Mouse (Mus musculus) limb, embryonic 14.5 days (tissue): ENCODE data around the gene Coro7. TPM values are rescaled to one million over a fixed set of nuclear protein-coding genes. Genes with fewer than 3 reads are reported as not detected.

Experiments used
- ATAC-seq: fragments of 200-750 bp; cut with Nextera tagmentation; 2 replicates; pipeline ENCODE4 v1.8.0; 2017; ENCODE audit warnings: low read depth, moderate number of reproducible peaks, moderate TSS enrichment; ENCODE audit not compliant: low FRiP score
- DNase-seq: peaks from one replicate; pipeline ENCODE4 v3.0.0-alpha.2; 2015; ENCODE audit warnings: low spot score
- H3K27ac ChIP-seq: fragments of 300-500 bp; sonication (generic); replicated peaks from 2 replicates; pipeline ENCODE4 v1.5.1; 2014; ENCODE audit warnings: low read depth, mild to moderate bottlenecking, low read length, moderate library complexity, mixed read lengths
- H3K27me3 ChIP-seq: fragments of 300-500 bp; sonication (generic); 2 replicates; pipeline ENCODE4 v1.6.1; 2014; ENCODE audit warnings: low read length, mixed read lengths; ENCODE audit not compliant: control insufficient read depth, insufficient read depth
- H3K36me3 ChIP-seq: fragments of 300-500 bp; sonication (generic); 2 replicates; pipeline ENCODE4 v1.6.1; 2014; ENCODE audit warnings: mild to moderate bottlenecking, low read length, moderate library complexity, mixed read lengths; ENCODE audit not compliant: control insufficient read depth, insufficient read depth
- H3K4me1 ChIP-seq: fragments of 300-500 bp; sonication (generic); 2 replicates; pipeline ENCODE4 v1.6.1; 2014; ENCODE audit warnings: antibody characterized with exemption, low read length, mixed read lengths; ENCODE audit not compliant: control insufficient read depth, insufficient read depth
- H3K4me2 ChIP-seq: fragments of 300-500 bp; sonication (generic); replicated peaks from 2 replicates; pipeline ENCODE4 v1.6.1; 2014; ENCODE audit warnings: low read depth, mild to moderate bottlenecking, low read length, moderate library complexity; ENCODE audit not compliant: severe bottlenecking
- H3K4me3 ChIP-seq: fragments of 300-500 bp; sonication (generic); replicated peaks from 2 replicates; pipeline ENCODE4 v1.5.1; 2014; ENCODE audit warnings: low read length
- H3K9ac ChIP-seq: fragments of 300-500 bp; sonication (generic); 2 replicates; pipeline ENCODE4 v1.6.1; 2014; ENCODE audit warnings: mild to moderate bottlenecking, low read depth, low read length, moderate library complexity; ENCODE audit not compliant: severe bottlenecking
- H3K9me3 ChIP-seq: fragments of 300-500 bp; sonication (generic); 2 replicates; pipeline ENCODE4 v1.6.1; 2016; ENCODE audit warnings: low read length; ENCODE audit not compliant: control insufficient read depth
- POLR2A ChIP-seq: fragments of 200-500 bp; IDR thresholded peaks from 2 replicates; pipeline ENCODE4 v1.8.0; 2012; ENCODE audit warnings: inconsistent platforms, mild to moderate bottlenecking, moderate library complexity, borderline replicate concordance; ENCODE audit not compliant: insufficient read depth, insufficient read length; ENCODE audit errors: extremely low read depth
- WGBS: fragments of 180-500 bp; shearing (Covaris S2); extraction: QIAGEN DNeasy Blood & Tissue Kit; methylation state at CpG from one replicate; pipeline ENCODE4 v1.1.7; 2014; 5-methylcytosine and 5-hydroxymethylcytosine counted together
- polyA plus RNA-seq, 2 experiments: library from polyadenylated mRNA; depleted of rRNA in 1 of 2; stranded (reverse) in 1 of 2; unstranded in 1 of 2; fragments of >200 nt; fragmentation: Nextera tagmentation in 1 of 2; extraction: Ambion mirVana in 1 of 2; gene quantifications; 2 replicates each; pipeline versions ENCODE4 v1.2.1 to v1.2.3; 2012 to 2014

The Coro7 gene
- polyA plus RNA-seq, 2 experiments: 15.0 to 40.8 TPM

GRCm38 (mm10) chr16:4594814-4595526 lies 84.6 kb downstream of the Coro7 start:
- TF ChIP-seq POLR2A: no peak
- H3K9ac ChIP-seq: peak overlapping the region; percentile 96
- H3K27me3 ChIP-seq: no peaks in the 10 kb centered on the region
- peak overlapping the region; percentile 95 for H3K4me2 ChIP-seq
- WGBS: under 1% methylated on average over 24 of the region's 52 CpGs
- ATAC-seq (peak; percentile 28), DNase-seq (no peak)
- H3K4me3 ChIP-seq: peak overlapping the region; percentile 90
- H3K4me1 ChIP-seq: peaks cover 57% of the 10 kb centered on the region
- peaks cover 13% of the 10 kb centered on the region for H3K36me3 ChIP-seq
- no peaks in the 10 kb centered on the region for H3K9me3 ChIP-seq
- peak overlapping the region; percentile 91 for H3K27ac ChIP-seq

GRCm38 (mm10) chr16:4593971-4594813 lies 85.4 kb downstream of the Coro7 start, which contains the start of gene Glis2:
Gene Glis2 (plus strand): TSS chr16:4594713.
- H3K27me3 ChIP-seq: no peaks in the 10 kb centered on the region
- H3K9ac ChIP-seq: peak within 1 kb of the TSS; percentile 96
- peaks cover 50% of the 10 kb centered on the region for H3K4me1 ChIP-seq
- peak within 1 kb of the TSS; percentile 91 for H3K27ac ChIP-seq
- peak within 1 kb of the TSS; percentile 95 for H3K4me2 ChIP-seq
- no peaks in the 10 kb centered on the region for H3K9me3 ChIP-seq
- DNase-seq (peak; percentile 92), ATAC-seq (peak; percentile 92)
- 0% methylated on average over 9 of the region's 74 CpGs for WGBS
- H3K36me3 ChIP-seq: peaks cover 20% of the 10 kb centered on the region
- peak within 1 kb of the TSS; percentile 90 for H3K4me3 ChIP-seq
- TF ChIP-seq POLR2A: 0 out of 2 replicates have a peak, but pooled peaks have one; percentile 35

GRCm38 (mm10) chr16:4592909-4593875 lies 86.4 kb downstream of the Coro7 start:
- WGBS: 13% methylated on average over 32 of the region's 32 CpGs
- peaks cover 40% of the 10 kb centered on the region for H3K4me1 ChIP-seq
- no peaks in the 10 kb centered on the region for H3K27me3 ChIP-seq
- H3K4me3 ChIP-seq: peak overlapping the region; percentile 90
- no peaks in the 10 kb centered on the region for H3K9me3 ChIP-seq
- ATAC-seq (no peak), DNase-seq (peak; percentile 85)
- peak overlapping the region; percentile 96 for H3K9ac ChIP-seq
- TF ChIP-seq POLR2A: no peak
- peak overlapping the region; percentile 91 for H3K27ac ChIP-seq
- H3K4me2 ChIP-seq: peak overlapping the region; percentile 95
- H3K36me3 ChIP-seq: peaks cover 20% of the 10 kb centered on the region

DNA sequence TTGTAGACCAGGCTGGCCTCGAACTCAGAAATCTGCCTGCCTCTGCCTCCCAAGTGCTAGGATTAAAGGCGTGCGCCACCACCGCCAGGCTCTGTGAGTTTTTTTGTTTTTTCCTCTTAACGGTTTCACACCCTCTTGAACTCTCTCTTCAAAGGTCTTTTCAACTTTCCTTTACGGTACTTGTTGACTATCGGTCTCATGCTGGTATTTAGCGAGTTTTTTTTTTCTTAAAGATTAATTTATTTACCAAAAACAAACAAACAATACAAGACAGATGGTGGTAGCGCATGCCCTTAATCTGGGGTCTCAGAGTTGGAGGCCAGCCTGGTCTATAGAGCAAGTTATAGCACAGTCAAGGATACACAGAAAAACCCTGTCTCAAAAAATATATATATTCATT lies 89.3 kb downstream of the Coro7 start:
- WGBS: 95% methylated on average over 9 of the region's 9 CpGs
- DNase-seq (no peak), ATAC-seq (no peak)
- H3K27me3 ChIP-seq: no peaks in the 10 kb centered on the region
- peaks cover 33% of the 10 kb centered on the region for H3K4me1 ChIP-seq
- no peak for TF ChIP-seq POLR2A
- peaks cover 18% of the 10 kb centered on the region for H3K36me3 ChIP-seq
- no peak overlapping the region for H3K27ac ChIP-seq
- H3K9ac ChIP-seq: no peak overlapping the region
- no peak overlapping the region for H3K4me3 ChIP-seq
- no peak overlapping the region for H3K4me2 ChIP-seq
- no peaks in the 10 kb centered on the region for H3K9me3 ChIP-seq
